Mouse (Mus musculus) adrenal gland, adult 18-20 months (tissue): ENCODE results near the gene Mbnl2. TPM values are rescaled to one million over a fixed set of nuclear protein-coding genes. Genes with fewer than 3 reads are reported as not detected.

ENCODE experiments used
- DNase-seq, 2 experiments: peaks; one replicate each; pipeline ENCODE4 v3.0.0; 2021 to 2022; ENCODE audit warnings: low spot score in 2 of 2
- total RNA-seq, 2 experiments: library from RNA; stranded (reverse); gene quantifications; 1 replicate in 1 of 2; 2 replicates in 1 of 2; pipeline ENCODE4 v1.2.3; 2021

Gene Mbnl2
- total RNA-seq, 2 experiments from 2014 or later, result 181 to 201 TPM

GRCm38 (mm10) chr14:120377192-120377591, 101.7 kb downstream of the Mbnl2 start:
- no peak for DNase-seq

- DNase-seq, result no peak
Observed at GRCm38 (mm10) chr14:120378002-120378401, 102.5 kb downstream of the Mbnl2 start.

DNA sequence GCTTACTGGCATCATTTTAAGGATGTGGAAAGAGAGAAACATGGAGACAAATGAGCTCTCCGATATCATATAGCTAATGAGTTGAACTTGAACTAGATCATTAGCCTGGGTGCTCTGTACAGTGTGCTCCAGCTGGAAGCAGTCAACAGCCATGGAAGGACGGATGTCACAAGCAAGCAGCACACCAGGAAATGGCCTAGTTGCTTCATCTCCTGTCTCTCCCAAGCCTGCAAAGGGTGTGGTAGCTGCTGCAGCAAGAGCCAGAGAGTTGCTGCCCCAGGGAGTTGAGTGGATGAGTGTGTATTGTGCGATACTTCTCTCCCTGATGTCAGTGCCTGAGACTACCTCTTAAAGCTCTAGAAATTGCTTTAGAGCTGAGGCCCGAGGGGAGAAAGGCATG, 104.2 kb downstream of the Mbnl2 start:
- no peak for DNase-seq

DNA sequence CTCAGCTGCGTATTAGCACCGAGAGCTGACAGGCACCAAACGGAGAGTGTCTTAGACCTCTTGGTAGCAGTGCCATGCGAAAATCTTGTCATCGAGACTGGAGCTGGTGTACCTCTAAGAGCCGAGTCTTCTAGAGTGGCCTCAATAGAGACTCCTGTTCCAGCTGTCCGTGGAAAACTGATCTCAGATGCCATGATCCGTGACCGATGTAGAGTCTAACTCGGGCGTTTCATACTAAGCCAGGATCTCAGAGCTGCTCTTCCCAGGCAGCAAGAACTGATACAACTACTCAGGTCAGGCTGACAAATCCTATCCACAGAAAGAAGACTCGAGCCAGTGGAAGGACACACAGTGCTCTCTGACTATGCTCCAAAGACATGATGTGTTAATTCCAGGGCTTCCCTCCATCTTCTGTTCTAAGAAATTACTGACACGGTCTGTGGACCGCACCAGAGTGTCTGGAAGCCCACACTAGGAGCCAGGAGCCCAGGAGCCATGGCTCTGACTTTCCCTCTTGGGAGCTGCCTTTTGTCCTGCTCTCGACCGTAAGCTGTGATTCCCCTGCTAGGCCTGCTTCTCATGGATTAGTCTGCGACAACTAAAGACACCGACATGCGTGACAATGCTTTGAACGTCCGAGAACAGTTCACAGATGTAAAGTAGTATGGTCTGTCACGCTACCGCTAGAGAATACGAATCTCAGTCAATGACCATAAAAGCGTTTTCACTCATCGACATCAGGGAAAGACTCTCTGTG, 106.1 kb downstream of the Mbnl2 start:
- DNase-seq, result no peak

DNA sequence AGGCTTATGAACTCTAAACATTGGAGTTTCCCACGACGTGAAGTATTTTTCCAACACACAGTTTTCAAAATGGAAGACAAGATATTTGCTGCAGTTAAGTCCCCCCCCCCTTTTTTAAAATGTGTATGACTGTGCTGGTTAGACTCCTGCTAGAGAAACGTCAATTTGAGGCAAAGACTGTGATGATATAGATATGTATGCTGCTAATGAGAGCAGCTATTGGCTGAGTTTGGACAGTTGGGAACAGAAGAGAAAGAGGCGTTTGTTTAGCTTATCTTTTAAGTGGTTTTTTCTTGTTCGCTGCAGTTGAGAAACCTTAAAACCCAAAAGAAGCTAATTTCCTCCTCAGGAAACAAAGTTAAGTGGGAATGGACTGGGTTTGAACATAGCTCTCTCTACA, 106.7 kb downstream of the Mbnl2 start:
- DNase-seq, result no peak

- no peak for DNase-seq
Observed at GRCm38 (mm10) chr14:120383186-120383851, 107.8 kb downstream of the Mbnl2 start.

DNA sequence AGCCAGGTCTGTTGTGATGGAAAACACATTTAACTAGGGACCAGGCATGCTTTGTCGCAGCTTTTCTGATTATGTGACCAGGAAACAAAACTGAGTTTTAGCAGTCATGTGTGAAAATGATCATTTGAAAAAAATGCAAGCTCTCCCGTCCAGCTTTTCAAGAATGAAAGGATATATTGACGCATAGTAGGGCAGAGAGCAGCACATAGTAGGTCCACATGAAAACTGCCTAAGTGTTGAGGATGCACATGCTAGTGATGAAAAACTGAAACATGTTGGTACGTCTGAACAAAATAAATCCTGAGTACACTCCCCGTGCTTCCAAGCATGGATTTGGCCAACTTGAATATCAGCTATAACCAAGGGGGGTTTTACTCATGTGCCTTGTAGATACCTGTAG, 109.1 kb downstream of the Mbnl2 start:
- DNase-seq, result no peak

GRCm38 (mm10) chr14:120387293-120387692, 111.8 kb downstream of the Mbnl2 start:
- no peak for DNase-seq

GRCm38 (mm10) chr14:120388818-120389691, 113.6 kb downstream of the Mbnl2 start:
- no peak for DNase-seq

- no peak for DNase-seq
Observed at GRCm38 (mm10) chr14:120390231-120390944, 114.9 kb downstream of the Mbnl2 start.

GRCm38 (mm10) chr14:120391701-120392100, 116.2 kb downstream of the Mbnl2 start:
- no peak for DNase-seq

- DNase-seq, result no peak
Observed at GRCm38 (mm10) chr14:120392441-120392840, 117.0 kb downstream of the Mbnl2 start.

GRCm38 (mm10) chr14:120393441-120393840, 118.0 kb downstream of the Mbnl2 start:
- no peak for DNase-seq

DNA sequence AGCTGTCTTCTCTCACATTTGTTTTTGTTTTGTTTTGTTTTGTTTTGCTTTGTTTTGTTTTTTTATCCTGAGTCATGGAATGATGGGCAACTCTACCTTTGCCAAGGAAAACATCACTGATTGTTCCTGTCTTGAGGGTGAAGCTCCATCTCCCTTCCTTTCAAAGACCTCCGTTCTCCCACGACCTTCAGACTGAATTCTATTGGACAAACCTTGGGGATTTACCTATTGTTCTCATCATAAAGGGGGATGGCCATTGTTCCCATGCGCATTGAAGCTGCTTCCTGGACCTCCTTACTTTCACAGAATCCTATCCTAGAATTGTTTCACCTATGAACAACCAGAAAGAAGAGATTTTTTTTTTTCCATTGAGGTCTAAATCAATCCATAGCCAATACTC, 118.7 kb downstream of the Mbnl2 start:
- no peak for DNase-seq

- no peak for DNase-seq
Observed at GRCm38 (mm10) chr14:120394827-120395226, 119.4 kb downstream of the Mbnl2 start.

GRCm38 (mm10) chr14:120395501-120395900, 120.0 kb downstream of the Mbnl2 start:
- DNase-seq, result no peak

- DNase-seq, result peak; percentile 63 to 66
Observed at GRCm38 (mm10) chr14:120397871-120398647, 122.6 kb downstream of the Mbnl2 start.

DNA sequence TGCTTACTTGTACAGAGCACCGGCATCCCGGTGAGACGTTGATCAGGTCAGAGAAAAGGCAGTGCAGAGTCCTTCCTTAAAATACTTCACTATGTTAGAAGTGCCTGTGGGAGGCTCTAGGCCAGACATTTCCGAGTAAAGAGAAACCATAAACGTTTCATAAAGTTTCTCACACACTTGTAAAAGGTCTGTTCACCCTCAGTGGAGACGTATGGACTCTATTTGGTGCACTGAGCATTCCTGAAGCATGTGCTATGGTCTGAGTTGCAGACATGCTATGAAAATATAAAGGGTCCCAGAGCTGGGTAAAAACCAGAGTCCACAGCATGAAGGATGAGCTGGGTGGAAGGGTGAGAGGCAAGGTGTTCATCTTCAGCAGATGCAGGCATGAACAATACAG, 124.1 kb downstream of the Mbnl2 start:
- DNase-seq, result no peak

DNA sequence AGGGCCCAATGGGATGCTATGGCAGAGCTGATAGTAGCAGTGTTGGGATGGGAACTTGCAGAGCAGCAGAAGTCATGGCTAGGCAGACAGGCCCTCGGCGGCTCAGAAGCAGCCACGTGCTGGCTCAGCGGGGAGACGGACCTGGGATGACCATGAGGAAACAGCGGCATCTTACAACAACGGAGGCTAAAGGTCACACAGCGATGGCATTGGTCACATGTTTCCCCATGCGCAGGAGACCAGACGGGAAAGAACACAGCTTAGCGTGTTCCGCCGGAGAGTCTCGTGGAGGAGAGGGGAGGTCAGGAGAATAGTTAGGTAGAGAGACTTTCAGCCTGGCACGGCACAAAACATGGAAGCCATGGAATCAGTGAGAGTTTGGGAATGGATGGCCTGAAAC, 125.7 kb downstream of the Mbnl2 start:
- no peak for DNase-seq

DNA sequence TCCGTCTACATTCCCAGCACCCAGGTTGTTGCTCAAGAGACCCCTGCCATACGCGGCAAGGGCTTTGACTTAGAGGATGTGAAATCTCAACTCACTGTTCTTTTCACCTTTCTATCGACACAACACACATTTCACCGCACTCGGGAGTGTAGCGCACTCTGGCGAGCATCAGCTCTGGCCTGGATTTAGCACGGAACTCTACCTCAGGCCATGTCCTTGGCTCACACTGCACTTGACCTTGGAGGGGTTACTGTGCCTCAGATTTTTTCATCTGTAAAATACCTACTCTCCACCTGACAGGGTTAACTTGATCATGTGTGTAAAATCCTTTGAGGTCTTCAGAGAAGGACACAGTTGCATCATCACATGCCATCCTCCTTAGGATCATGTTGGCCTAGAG, 127.2 kb downstream of the Mbnl2 start:
- DNase-seq, result no peak
